Mouse (Mus musculus) kidney, postnatal 0 days (tissue): ENCODE results near the gene Pigb. TPM values are rescaled to one million over a fixed set of nuclear protein-coding genes. Genes with fewer than 3 reads are reported as not detected.
"Not testable (repeated sequence)": the region's sequence is repeated elsewhere in the genome, so short reads cannot be mapped to it uniquely, and the experiment has no call there.

Source experiments
- ATAC-seq: fragments of 200-750 bp; cut with Nextera tagmentation; replicated peaks from 2 replicates; pipeline ENCODE4 v1.8.0; 2017; ENCODE audit warnings: low read depth, moderate number of reproducible peaks, moderate TSS enrichment, moderate library complexity; ENCODE audit not compliant: low FRiP score
- DNase-seq: peaks from one replicate; pipeline ENCODE4 v3.0.0-alpha.2; 2016; ENCODE audit warnings: low spot score
- H3K27ac ChIP-seq: fragments of 300-500 bp; sonication (generic); 2 replicates; pipeline ENCODE4 v1.5.1; 2014; ENCODE audit warnings: mild to moderate bottlenecking
- H3K27me3 ChIP-seq: fragments of 300-500 bp; sonication (generic); 2 replicates; pipeline ENCODE4 v1.6.1; 2014; ENCODE audit warnings: low read length, mixed read lengths; ENCODE audit not compliant: insufficient read depth
- H3K36me3 ChIP-seq: fragments of 300-500 bp; sonication (generic); 2 replicates; pipeline ENCODE4 v1.6.1; 2014; ENCODE audit warnings: low read length, mixed read lengths; ENCODE audit not compliant: insufficient read depth
- H3K4me1 ChIP-seq: fragments of 300-500 bp; sonication (generic); replicated peaks from 2 replicates; pipeline ENCODE4 v1.6.1; 2014; ENCODE audit warnings: antibody characterized with exemption, low read length, mixed read lengths; ENCODE audit not compliant: insufficient read depth
- H3K4me2 ChIP-seq: fragments of 300-500 bp; sonication (generic); 2 replicates; pipeline ENCODE4 v1.6.1; 2014; ENCODE audit warnings: mild to moderate bottlenecking, low read length, moderate library complexity, mixed read lengths
- H3K4me3 ChIP-seq: fragments of 300-500 bp; sonication (generic); replicated peaks from 2 replicates; pipeline ENCODE4 v1.5.1; 2014; ENCODE audit warnings: low read depth, low read length
- H3K9ac ChIP-seq: fragments of 300-500 bp; sonication (generic); 2 replicates; pipeline ENCODE4 v1.6.1; 2014; ENCODE audit warnings: low read depth, low read length
- H3K9me3 ChIP-seq: fragments of 300-500 bp; sonication (generic); replicated peaks from 2 replicates; pipeline ENCODE4 v1.6.1; 2016; ENCODE audit warnings: low read length, inconsistent platforms, mixed read lengths
- CTCF ChIP-seq: IDR thresholded peaks from 2 replicates; pipeline ENCODE4 v1.5.1; 2016; ENCODE audit warnings: antibody characterized with exemption, low read depth, mild to moderate bottlenecking, moderate library complexity
- WGBS: fragments of 180-500 bp; shearing (Covaris S2); extraction: QIAGEN DNeasy Blood & Tissue Kit; methylation state at CpG from one replicate; pipeline ENCODE4 v1.1.7; 2014; 5-methylcytosine and 5-hydroxymethylcytosine counted together
- polyA plus RNA-seq: library from polyadenylated mRNA; unstranded; fragments of >200 nt; fragmentation: Nextera tagmentation; extraction: Ambion mirVana; gene quantifications from 2 replicates; pipeline ENCODE4 v1.2.1, GENCODE M21; 2015

Pigb gene
- polyA plus RNA-seq, 1 experiment from 2014 or later, result 10.8 TPM

DNA sequence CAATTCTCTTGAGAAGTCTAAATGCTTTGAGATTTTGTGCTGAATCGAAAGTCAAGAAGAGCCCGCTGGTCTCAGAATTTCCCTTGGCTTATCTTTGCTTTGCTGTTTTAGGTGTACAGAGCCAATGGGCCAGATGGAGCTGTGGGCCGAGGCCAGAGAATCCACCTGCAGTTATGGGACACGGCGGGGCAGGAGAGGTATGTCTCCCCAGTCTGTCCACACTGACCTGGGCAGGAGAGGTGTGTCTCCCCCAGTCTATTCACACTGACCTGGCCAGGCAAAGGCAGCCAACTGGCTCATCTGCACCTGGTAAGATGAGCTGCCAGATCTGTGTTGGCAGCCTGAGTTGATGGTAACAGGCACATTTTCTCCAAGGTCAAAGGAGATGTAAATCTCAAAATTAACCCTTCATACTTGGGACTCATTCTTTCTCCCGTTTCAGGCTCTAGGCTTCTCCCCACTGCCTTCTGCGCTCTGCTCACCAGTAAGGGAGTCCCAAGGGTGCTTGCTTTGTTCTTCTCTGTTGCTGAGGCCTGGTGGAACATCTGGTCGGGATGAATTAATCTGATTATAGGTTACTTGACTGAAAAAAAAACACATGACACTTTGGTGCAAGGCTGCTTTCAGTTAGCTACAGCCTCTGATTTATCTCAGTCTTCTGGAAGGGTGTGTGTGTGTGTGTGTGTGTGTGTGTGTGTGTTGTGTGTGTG lies 42.3 kb upstream of the Pigb start:
- Histone ChIP-seq H3K9me3 (no peaks in the 10 kb centered on the region), H3K4me2 (no peak overlapping the region), H3K4me1 (no peaks in the 10 kb centered on the region), H3K9ac (no peak overlapping the region), H3K4me3 (no peak overlapping the region), H3K27me3 (no peaks in the 10 kb centered on the region), H3K27ac (no peak overlapping the region), H3K36me3 (no peaks in the 10 kb centered on the region)
- TF ChIP-seq CTCF, result no peak
- ATAC-seq, result no peak
- no peak for DNase-seq
- WGBS, result 84% methylated on average over 8 of the region's 8 CpGs

DNA sequence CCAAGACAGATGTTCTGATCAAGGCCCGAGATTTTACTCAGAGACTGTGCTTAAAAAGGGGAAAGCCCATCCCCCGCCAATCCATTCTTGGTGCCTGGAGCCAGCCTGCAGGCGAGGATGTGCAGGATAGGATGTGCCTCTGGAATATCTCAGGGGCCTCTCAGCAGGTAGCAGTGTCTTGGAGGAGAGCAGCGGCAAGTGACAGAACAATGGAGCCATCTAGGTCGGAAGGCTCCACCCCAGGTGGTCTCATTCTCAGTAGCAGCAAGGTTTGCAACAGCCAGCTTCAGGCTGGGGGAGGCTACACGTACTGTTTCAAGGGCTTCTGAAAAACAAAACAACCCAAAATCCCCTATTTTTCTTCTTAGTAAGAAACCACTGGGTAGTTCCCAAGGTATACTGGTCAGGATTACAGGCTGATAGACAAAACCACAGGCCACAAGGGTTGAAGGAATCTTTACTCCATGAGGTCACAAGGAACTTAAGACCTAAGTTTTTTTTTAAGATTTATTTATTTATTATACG lies 39.7 kb upstream of the Pigb start:
- 62% methylated on average over 7 of the region's 7 CpGs for WGBS
- ATAC-seq, result no peak
- H3K9me3 ChIP-seq, result no peaks in the 10 kb centered on the region

DNA sequence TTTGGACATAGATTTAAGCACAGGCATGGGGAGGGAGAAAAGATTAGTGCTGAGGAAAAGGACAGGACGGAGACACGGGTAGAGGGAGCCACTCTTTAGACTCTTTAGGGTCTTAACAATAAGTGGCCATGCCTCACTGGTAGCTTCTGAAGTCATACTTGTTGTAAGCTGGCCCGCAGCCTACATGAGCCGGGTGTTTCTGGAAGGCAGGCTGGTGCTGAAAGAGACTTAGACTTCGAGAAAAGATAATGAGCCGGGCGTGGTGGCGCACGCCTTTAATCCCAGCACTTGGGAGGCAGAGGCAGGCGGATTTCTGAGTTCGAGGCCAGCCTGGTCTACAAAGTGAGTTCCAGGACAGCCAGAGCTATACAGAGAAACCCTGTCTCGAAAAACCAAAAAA lies 39.2 kb upstream of the Pigb start:
- WGBS, result 91% methylated on average over 10 of the region's 12 CpGs
- ATAC-seq, result not testable (repeated sequence)

More for the DNA sequence above, 39.7 kb upstream of the Pigb start:
- TF ChIP-seq CTCF, result no peak
- H3K27me3 ChIP-seq, result no peaks in the 10 kb centered on the region
- no peak overlapping the region for H3K9ac ChIP-seq
- no peak for DNase-seq
- H3K4me1 ChIP-seq, result no peaks in the 10 kb centered on the region
- no peaks in the 10 kb centered on the region for H3K36me3 ChIP-seq
- no peak overlapping the region for H3K4me2 ChIP-seq
- H3K4me3 ChIP-seq, result no peak overlapping the region
- H3K27ac ChIP-seq, result no peak overlapping the region

DNA sequence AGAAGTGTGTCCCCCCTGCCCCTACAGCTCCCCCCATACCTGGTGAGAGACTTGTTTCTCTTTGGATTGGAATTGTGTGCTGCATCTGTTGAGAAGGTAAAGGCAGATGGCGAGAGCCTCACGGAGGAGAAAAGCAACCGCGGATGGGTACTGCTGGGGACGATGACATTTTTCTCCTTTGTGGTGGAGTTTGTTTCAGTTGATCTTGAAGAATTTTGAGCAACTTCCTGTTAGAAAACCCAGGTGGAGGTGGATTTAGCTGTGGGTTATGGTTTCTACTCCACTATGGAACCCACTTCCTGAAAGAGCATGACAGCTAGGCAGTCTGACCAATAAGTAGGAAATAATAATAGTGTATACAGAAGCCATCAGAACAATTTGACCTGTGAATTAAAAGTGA lies 33.0 kb upstream of the Pigb start:
- no peak for DNase-seq
- Histone ChIP-seq H3K4me3 (no peak overlapping the region), H3K4me2 (no peak overlapping the region), H3K27me3 (no peaks in the 10 kb centered on the region), H3K9ac (no peak overlapping the region), H3K27ac (no peak overlapping the region), H3K4me1 (0 out of 2 replicates have a peak, but pooled peaks cover under 1% of the 10 kb centered on the region), H3K9me3 (no peaks in the 10 kb centered on the region), H3K36me3 (no peaks in the 10 kb centered on the region)
- no peak for ATAC-seq
- no peak for TF ChIP-seq CTCF
- WGBS, result 90% methylated on average over 5 of the region's 5 CpGs

More for the DNA sequence above, 39.2 kb upstream of the Pigb start:
- not testable (repeated sequence) for DNase-seq, H3K4me2 ChIP-seq, H3K27ac ChIP-seq, H3K4me1 ChIP-seq, H3K36me3 ChIP-seq, H3K27me3 ChIP-seq, H3K4me3 ChIP-seq, H3K9me3 ChIP-seq, H3K9ac ChIP-seq

DNA sequence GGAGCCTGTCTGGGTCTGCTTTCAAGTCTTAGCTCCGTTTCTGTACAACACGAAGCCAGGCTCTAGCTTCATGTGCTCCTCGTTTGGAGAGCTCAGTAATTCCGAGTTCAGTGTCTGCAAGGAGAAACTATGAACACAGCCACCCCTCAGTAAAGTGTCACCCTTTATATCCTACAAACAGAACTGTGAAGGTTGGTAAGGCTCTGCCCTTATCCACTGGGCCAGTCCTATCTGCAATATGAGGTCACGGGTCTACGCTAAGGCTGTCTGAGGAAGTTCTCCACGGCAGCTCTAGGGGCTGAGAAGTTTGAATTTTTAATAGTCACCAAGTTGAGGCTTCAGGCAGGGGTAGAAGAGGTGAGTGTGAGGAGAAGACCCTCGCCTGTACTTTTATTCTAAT lies 32.2 kb upstream of the Pigb start:
- no peak overlapping the region for H3K27ac ChIP-seq
- DNase-seq (no peak), ATAC-seq (no peak)
- no peak overlapping the region for H3K4me2 ChIP-seq
- H3K27me3 ChIP-seq, result no peaks in the 10 kb centered on the region
- H3K4me1 ChIP-seq, result peaks cover 8% of the 10 kb centered on the region; the same call in 1 of the 2 replicates
- H3K9ac ChIP-seq, result no peak overlapping the region
- H3K9me3 ChIP-seq, result no peaks in the 10 kb centered on the region
- WGBS, result 85% methylated on average over 8 of the region's 8 CpGs
- no peak overlapping the region for H3K4me3 ChIP-seq
- TF ChIP-seq CTCF, result no peak
- no peaks in the 10 kb centered on the region for H3K36me3 ChIP-seq

- H3K9me3 ChIP-seq, result no peaks in the 10 kb centered on the region
- H3K9ac ChIP-seq, result no peak overlapping the region
- no peak overlapping the region for H3K4me2 ChIP-seq
- WGBS, result 71% methylated on average over 10 of the region's 10 CpGs
- no peak overlapping the region for H3K27ac ChIP-seq
- no peaks in the 10 kb centered on the region for H3K27me3 ChIP-seq
- TF ChIP-seq CTCF, result peak; percentile 25; the same call in 1 of the 2 replicates
- H3K4me1 ChIP-seq, result peaks cover 12% of the 10 kb centered on the region; the same call in 1 of the 2 replicates
- no peak overlapping the region for H3K4me3 ChIP-seq
- ATAC-seq (no peak), DNase-seq (peak; percentile 34)
- no peaks in the 10 kb centered on the region for H3K36me3 ChIP-seq
Observed at GRCm38 (mm10) chr9:73070971-73071659, 30.9 kb upstream of the Pigb start.
